Mouse (Mus musculus) heart, postnatal 4 days (tissue): ENCODE results near the gene Sfxn5. TPM values are rescaled to one million over a fixed set of nuclear protein-coding genes. Genes with fewer than 3 reads are reported as not detected.
A peak's percentile ranks its signal among the peaks of the same experiment; 100 is the strongest.

Experiments used
- DNase-seq: peaks from one replicate; pipeline ENCODE4 v3.0.0; 2021
- total RNA-seq, 2 experiments: library from RNA; stranded (reverse); gene quantifications; 2 replicates each; pipeline ENCODE4 v1.2.3; 2021

The Sfxn5 gene
- total RNA-seq, 2 experiments from 2014 or later, result 3.0 to 3.6 TPM

DNA sequence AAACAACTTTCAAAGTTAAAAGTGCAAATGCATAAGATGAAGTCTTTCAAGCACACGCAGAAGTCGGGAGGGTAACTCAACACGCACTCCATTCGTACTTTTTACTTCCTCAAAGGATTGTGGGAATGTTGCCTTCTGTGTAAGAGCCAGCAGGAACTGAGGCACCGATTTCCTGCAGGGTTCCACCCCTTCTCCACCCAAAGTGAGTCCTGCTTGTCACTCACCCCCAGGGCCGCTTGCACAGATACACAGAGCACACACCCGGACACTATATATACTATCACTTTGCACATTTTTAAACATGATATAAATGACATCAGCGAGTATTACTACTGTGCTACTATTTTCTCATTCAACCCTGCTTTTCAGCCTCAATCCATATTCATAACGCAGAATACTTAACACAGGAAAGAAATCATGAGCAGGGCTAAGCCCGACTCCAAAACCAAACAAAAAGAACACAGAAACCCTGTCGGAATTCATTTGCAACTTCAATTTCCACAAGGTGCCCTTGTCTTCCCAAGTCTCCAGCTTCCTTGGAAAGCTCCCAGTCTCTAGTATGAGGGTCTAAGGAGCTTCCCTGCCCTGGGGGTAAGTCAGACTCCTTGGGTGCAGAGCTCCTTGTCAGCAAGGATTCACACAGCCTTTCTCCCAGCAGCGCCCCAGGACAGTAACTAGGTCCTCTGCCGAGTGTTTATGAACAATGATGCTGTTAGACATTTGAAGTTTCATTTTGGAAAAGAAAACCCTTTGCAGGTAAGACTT is 46.8 kb downstream of the Sfxn5 start:
- DNase-seq, result no peak

DNA sequence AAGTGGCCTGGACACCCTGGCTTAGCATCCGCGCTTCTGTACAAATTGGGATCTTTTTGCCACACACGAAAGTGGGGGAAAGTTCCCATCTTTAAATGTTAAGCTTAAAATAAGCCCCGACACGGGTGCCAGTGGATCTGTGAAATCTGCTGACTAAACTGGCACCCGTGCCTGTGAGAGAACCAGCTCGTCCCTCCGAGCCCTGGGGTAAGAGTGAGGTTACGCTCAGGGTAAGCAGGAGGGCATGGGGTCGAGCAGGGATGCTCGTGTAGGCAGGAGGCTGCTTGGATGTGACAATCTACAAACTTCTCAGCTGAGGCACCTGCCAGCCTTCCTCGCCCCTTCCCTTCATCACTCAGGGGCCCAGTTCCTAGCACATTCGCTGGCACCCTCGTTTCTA is 52.4 kb downstream of the Sfxn5 start:
- no peak for DNase-seq

DNA sequence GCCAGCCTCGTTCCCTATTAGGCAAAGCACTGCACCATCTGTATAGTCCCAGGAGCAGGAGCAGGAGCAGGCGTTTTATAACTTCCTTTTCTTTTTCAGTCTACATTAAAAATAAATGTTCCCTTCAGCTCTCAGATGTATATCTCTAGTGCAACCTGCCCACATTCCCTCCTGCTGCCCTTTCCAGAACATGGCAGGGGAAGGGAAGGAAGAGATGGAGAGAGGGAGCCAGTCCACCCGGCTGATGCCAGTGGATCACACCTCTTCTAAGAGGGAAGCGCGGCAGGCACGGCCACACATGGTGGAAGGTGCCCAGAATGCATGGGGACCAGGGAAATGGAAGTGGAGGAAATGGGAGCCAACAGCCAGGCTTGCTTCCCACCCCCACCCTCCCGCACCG is 56.7 kb downstream of the Sfxn5 start:
- DNase-seq, result no peak

DNA sequence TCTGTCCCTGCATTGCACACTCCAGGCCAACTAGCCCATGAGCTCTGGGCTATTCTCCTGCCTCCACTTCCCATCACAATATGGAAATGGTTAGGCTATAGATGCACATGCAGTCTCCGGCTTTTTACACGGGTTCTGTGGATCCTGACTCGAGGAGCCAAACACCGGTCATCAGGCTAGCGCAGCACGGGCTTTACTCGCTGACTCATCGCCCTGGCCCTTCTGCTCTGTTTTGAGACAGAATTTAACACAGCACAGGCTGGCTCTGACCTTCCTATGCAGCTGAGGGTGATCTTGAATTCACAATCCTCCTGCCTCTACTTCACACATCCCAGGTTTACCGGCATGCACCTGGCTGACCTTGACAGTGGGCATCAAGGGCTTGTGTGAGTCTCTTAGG is 60.8 kb downstream of the Sfxn5 start:
- no peak for DNase-seq

DNA sequence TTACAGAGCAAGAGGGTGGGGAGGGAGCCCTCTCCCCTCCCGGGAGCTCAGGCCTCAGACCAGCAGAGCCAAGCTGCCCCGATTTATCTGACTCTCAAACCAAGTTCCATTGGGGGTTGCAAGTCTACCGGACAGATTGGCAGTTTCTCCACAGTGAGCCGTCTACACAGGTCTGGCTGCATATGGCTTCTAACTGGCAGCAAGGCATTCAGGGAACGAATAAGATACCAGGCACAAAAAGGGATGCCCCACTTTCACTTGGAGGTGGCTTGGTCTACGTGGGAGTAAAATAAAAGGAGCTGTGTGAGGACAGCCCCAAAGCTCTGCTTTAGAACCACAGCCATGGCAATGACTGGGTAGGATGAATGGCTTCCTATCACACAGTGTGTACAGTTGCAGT is 67.2 kb downstream of the Sfxn5 start:
- DNase-seq, result no peak

DNA sequence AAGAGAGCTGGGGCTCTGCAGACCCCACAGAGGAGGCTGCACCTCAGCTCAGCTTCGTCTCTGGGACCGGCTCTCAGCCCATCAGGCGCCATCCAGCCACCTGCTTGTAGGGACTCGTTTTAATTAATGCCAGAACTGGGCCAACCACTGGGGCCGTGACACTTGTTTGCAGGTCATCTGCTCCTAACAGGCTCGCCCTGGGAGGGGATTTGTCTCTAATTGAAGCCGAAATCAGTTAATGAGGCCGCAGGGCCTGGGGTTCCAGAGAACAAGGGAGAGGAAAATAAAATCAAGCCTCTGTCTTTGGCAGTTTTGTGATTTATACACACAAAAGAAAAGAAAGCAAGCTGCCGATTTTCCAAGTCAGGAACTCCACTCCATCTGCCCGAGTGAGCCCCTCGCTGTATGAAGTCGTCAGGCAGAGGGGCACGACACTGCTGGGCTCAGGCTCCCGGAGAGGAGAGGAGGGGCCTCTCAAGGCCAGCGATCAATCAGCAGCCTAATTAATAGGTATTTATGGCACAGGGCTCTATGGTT is 68.2 kb downstream of the Sfxn5 start:
- DNase-seq, result no peak

DNA sequence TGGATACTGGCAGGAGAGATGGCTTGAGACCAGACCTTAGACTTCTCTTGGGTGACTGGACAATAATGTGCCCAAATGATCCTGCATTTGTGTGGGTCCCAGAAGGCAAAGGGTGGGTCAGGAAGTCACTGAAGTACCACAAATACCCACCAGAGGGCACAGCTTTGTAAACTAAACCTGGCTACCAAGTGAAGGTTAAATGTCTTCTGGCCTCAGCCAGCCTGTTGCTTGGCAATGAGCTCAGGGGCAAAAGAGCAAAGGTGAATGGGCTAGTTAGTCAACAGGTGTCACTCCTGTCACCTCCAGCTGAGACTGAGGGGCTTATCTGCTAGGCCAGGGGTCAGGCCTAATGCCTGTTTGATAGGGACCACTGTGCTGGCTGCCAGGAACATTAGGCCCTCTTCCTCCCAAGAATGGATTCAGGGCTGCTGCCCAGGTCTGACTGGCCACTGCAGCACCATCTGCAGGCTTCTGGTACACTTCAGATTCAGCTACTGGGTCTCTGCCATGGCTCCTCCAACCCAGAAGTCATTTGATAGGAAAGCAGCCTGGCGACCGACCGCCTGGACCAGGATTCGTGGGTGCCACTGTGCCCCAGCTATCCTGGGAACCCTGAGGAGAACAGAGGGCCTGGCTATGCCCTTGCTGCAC is 70.2 kb downstream of the Sfxn5 start:
- DNase-seq, result peak; percentile 75

DNA sequence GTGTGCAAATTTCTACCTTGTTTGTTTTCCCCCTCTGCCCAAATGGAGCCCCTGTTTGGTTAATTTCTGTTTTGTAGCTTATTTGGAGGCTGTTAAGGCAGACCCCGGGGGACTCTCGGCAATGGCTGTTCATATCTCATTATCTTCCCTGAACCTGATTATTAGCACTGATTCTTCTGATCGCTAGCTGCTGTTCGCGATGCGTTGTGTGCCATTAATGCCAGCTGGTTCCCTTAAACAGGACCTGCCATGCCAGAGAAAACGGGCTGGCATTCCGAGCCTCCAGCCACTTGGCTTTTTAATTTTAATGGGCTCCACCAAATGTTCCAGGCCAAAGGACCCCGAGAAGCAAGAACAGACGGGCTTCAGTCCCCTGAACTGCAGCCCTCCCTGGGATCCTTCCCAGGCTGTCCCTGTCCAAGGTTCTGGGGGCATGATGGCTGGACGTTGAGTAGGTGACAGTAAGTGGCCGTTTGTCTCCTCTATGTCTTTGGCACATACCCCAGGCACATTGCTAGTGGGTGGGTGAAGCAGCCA is 74.1 kb downstream of the Sfxn5 start:
- DNase-seq, result no peak

DNA sequence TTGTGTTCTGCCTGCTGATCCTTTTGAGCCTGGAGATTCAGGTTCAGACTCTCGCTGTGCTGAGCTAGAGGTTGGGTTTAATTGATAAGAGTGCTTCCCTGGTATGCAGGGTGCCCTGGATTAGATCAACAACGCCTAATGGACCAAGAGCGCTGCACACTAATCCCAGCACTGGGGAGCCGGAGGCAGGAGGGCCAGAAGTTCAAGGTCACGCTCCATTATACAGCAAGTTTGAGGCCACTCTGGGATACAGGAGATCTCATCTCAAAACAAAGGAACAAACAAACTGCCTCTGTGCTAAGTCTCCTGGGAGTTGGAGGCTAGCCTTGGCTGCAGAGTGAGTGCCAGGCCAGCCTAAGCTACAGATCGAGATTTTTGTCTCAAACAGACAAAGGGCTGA is 77.6 kb downstream of the Sfxn5 start:
- DNase-seq, result no peak

DNA sequence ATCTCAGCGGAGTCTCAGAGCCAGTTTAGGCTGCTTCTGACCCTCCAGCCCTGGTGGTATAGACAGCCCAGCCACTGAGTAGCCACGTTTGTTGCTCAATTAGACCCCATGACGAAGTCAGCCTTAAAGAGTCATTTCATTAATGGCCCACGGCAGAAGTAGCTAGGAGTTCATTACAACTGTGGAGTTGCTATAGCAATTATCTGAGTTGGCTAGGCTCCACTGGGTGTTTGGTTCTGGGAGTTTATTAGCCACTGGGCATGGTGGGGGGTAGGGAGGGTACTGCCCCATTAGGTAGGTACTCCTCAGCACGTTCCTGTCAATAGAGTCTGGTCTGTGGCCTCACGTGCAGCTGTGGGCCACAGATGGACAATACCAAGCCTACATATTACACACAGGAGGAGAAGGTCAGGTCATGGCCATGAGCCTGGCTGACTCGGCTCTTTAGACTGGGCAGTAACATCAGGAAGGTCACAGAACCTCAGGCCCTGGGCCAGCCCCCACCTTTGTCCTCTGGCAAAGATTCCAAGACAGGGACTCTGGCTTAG is 79.2 kb downstream of the Sfxn5 start:
- peak; percentile 55 for DNase-seq

DNA sequence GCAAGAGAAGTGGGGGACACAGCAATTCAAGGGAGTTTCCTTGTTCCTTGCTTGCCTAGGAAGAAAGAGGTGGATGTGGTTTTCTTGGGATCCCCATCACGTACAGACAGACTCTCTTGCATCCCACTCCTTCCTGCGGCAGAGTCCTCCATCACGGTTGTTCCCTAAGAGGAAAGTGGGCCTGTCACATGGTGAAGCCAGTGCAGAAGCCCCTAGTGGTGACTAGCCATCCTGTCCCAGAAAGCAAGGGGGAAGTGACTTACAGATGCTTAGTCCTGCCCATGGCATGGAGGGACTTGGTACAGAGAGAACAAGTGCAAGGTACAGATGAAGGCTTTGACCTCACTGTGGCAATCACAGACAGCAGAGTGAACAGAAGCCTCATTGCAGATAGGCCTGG is 79.9 kb downstream of the Sfxn5 start:
- DNase-seq, result no peak

DNA sequence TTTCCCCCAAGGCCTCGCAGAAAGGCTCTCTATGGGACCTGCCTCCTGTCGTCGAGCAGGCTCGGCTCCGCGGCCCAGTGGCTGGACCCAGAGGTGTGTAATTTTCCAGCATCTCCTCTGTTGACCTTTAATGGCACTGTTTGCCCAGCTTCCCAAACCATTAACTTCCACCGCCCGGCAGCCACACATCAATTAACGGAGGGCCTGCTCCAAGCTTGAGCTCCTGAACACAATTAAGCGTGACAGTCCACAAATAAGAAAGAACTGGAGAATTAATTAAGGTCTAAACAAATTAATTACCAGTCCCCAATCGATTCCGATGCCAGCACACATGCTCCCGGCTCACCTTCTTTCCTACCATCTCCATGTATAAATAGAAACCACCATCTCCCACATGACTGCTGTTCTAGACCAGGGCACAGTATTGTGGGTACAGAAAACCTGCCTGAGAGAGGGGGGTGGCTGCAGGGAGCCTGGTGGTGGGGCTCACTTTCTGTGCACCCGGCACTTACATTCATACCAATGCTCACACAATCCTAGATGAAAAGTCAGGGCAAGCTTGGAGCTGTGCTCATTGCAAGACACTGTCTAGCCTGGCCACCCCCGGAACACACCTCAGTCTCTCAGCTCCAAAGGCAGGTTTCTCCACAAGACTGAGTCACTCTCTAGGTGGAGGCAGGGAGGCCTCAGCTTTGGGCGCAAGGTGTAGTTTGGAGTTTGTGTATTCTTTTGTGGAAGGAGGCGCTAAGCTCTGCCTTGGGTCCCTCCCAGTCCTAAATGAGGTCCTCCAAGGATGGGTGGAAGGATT is 80.8 kb downstream of the Sfxn5 start:
- DNase-seq, result no peak

DNA sequence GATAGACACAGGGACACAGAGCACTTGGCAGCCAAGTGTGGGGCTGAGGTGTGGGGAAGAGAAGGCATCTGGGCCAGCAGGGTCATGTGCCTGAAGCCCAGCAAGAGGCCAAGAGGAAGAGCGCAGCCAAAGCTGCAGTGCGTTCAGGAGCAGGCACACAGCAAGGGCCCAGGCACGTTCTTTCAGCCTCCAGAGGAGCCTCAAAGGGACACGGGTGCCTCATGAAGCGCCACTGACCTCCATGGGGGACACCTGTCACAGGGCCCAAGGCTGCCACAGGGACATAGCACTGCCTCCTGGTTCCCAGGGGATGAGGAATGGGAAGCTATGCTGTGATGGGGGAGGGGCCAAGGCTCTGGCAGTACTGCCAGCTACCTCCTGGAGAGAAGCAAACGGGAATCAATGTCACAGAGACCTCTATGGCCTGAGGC is 82.4 kb downstream of the Sfxn5 start:
- peak; percentile 17 for DNase-seq

DNA sequence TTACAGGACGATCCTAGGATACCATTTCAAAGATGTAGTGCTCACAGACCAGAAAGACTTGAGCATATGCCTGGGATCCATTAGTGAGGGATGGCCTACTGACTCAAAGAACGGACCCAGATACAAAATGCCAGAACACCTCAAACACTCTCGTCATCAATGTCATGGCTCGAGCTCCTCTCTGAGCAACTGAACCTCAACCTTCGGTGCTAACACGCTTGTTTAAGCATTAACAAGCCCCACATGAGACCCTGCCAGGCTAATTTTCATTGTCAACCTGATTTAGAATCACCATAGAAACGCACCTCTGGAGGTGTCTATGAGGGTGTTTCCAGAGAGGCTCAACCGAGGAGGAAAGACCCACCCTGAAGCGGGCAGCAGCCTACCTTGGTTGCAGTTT is 83.4 kb downstream of the Sfxn5 start:
- no peak for DNase-seq

DNA sequence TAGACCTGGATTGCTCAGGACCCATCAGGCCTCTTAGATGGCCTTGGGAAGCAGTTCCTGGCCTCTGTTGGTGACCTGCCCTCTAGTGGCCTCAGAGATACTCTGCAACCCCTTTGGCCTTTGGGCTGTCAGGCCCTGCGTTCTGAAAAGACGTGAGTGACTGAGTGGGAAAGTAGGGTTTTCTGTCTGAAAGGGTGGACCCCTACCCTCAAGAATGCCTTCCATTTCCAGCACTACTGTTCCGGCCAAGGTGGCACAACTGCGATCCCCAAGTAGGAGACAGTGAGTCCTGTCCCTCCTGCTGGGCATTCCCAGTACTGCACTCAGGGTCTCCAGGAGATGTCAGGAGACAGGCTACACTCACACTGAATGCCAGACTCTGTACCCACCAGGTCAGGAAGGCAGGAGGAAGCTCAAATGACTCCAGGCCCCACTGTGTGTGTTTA is 94.2 kb downstream of the Sfxn5 start:
- peak; percentile 85 for DNase-seq

DNA sequence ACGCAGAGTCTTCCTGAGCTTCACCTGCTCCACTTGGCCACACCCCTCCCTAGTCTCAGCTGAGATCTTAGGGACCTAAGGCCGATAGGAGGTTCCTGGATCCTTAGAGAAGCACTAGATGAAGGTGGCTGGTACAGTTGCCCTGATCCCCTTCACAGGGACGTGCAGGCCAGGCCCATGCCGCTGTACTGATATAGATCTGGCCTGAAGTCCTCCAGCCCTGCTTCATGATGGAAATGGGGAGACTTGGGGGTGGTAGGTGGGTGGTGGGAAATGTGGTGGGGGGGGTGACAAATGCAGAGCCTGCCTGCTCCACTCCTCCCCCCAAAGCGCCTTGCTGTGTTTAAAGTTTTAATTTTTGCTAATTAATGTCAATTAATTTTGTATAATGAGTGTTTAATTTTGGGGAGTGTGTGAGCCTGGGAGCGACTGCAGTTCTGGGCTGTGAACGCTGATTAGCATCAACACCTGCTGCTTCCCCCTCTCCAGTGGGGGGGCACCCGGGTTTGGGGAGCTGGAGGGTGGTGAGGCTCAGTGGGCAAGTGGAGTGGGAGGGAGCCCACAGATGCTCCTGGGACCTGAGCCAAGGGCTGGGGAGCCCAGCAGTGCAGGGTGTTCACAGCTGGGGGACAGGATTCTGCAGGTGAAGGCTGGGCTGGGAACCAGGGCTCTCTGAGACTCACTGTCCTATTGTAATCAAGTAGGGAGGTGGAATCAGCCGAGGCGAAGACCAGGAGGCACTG is 95.5 kb downstream of the Sfxn5 start:
- DNase-seq, result peak; percentile 6

DNA sequence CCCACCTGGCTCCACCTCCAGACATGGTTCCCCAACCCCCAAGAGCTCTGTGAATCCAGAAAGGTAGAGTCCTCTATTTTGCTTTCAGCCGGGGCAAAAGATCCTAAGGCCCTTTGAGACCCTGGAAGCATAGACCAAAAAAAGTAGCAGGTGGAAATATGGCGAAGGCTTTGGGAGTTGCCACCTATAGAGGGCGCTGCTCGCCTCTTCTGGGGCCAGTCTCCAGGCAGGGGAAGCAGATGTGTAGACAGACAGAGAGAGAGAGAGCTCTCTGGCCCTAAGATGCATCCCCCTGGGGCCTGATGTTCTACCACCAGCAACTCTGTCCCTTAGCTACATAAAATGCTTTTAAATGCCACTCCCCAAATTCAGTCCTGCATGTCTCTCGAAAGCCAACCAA is 96.2 kb downstream of the Sfxn5 start:
- DNase-seq, result peak; percentile 35

DNA sequence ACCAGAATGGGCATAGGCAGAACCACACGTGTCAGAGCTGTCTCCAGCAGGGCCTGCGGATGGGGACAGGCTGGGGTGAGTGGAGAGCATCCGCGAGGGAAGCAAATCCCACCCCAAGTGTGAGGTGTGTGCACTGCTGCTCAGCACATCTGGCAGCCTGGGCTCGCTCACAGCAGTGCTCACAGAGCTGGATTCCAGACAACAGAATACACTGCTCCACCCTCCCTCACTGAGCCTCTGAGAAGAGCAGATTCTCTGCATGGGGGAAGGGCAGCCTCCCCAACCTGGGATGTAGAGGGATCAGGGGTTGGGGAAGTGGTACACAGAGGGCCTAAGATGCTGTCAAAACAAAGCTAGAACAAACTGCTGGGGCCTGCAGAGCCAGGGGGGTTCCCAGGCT is 98.4 kb downstream of the Sfxn5 start:
- DNase-seq, result no peak

DNA sequence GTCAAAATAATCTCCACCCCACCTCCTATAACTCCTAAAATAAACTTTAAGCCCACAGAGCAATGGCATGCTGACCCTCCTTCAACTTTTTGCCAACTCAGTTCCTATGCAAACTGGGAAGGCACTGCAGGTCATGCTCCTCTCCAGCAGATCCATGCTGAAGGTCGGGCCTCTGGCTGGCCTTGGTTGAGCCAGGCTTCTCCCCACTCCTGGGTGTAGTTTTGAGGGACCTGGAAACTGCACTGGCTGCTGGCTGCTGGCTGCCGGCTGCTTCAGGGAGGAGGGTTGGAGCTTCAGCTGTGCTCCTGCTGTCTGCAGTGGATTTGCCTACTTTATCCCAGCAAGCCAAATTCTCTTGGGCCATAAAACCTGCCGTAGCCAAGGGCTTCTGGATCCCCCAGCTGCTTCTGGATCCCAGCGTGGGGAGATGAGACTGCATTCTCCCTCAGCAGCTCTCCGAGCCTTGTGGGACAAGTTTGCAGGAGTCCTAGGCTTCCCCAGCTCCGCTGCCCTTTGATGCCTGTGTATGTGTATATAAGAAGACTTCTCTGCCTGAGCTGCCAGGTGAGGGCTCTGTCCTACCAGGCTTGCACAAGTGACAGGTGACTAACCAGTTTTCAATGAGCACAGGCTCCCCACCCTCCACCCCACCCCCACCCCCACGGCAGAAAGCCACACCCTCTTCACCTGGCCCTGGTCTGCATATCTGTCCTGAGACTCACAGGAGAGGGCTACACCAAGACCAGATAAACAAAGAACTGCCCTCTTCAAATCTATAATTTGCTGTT is 100.2 kb downstream of the Sfxn5 start:
- DNase-seq, result no peak

DNA sequence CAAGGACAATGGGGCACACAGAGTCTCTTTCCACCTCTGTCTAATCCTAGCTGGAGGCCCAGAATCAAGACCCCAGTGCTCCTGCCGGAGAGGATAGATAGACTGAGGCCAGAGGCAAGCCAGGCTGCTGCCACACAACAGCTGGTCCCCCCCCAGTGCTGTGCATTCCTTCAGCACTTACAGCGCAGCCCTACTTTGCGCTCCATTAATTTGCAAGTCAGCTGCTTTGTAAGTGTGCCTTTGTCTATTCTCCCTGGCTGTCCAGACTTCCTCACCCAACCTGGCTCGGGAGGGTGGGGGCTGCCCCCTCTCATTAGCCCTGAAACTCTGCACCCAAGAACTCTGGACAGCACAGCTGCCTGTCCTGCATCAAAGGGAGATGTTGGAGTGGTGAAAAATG is 101.2 kb downstream of the Sfxn5 start:
- no peak for DNase-seq

DNA sequence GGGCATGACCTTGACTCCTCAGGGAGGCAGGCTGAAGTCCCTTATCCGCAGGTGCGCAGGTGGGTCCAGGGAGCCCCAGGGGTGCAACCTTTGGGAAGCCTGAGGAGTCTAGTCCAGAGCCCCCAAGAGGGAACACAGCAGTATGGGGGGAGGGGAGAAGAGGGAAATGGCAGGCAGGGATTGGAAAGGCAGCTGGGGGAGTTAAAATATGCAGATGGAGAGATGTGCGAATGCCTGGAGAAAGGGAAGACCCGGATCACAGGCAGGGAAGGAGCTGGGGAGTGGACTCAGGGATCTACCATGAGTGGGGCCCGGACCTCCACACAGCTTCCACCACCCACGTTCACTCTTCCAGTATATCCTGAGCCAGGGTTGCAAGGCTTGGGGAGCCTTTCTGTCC is 101.8 kb downstream of the Sfxn5 start:
- no peak for DNase-seq
